Mouse (Mus musculus): ENCODE data around the gene Arf4.

The Arf4 gene

GRCm38 (mm10) chr14:26637851-26638707 is at the start of gene Arf4:
Gene Arf4, plus strand, starts transcription at chr14:26638074.
- DNase-seq: peak; percentile 97

- DNase-seq: peak; percentile 14
These were observed 46.5 kb upstream of the Arf4 start for GRCm38 (mm10) chr14:26591353-26591752.

GRCm38 (mm10) chr14:26593281-26593895 is 44.5 kb upstream of the Arf4 start:
- DNase-seq: no peak

GRCm38 (mm10) chr14:26595167-26595566 is 42.7 kb upstream of the Arf4 start:
- DNase-seq: no peak

- DNase-seq: no peak
These were observed 42.0 kb upstream of the Arf4 start for GRCm38 (mm10) chr14:26595695-26596365.

GRCm38 (mm10) chr14:26605354-26605753 is 32.5 kb upstream of the Arf4 start:
- DNase-seq: no peak

GRCm38 (mm10) chr14:26609674-26610073 is 28.2 kb upstream of the Arf4 start:
- DNase-seq: no peak

GRCm38 (mm10) chr14:26610689-26611088 is 27.2 kb upstream of the Arf4 start:
- DNase-seq: no peak

GRCm38 (mm10) chr14:26625301-26625700 is 12.6 kb upstream of the Arf4 start:
- DNase-seq: no peak

- DNase-seq: no peak
These were observed 11.2 kb upstream of the Arf4 start for GRCm38 (mm10) chr14:26626605-26627140.

- DNase-seq: peak; percentile 6
These were observed 636 bp upstream of the Arf4 start for GRCm38 (mm10) chr14:26637025-26637850.

GRCm38 (mm10) chr14:26638708-26639084 is 822 bp downstream of the Arf4 start:
- DNase-seq: peak; percentile 57

- DNase-seq: peak; percentile 19
These were observed 1.4 kb downstream of the Arf4 start for GRCm38 (mm10) chr14:26639251-26639650.

- DNase-seq: peak; percentile 13
These were observed 2.1 kb downstream of the Arf4 start for GRCm38 (mm10) chr14:26639961-26640360.

GRCm38 (mm10) chr14:26643006-26643624 is 5.2 kb downstream of the Arf4 start:
- no peak for DNase-seq

- no peak for DNase-seq
These were observed 8.2 kb downstream of the Arf4 start for GRCm38 (mm10) chr14:26645989-26646650.

GRCm38 (mm10) chr14:26647811-26648210 is 9.9 kb downstream of the Arf4 start:
- no peak for DNase-seq

- peak; percentile 26 for DNase-seq
These were observed 14.0 kb downstream of the Arf4 start for GRCm38 (mm10) chr14:26651901-26652300.

GRCm38 (mm10) chr14:26658178-26658577 is 20.3 kb downstream of the Arf4 start:
- DNase-seq: no peak

GRCm38 (mm10) chr14:26660233-26660632 is 22.4 kb downstream of the Arf4 start:
- DNase-seq: no peak

- no peak for DNase-seq
These were observed 24.1 kb downstream of the Arf4 start for GRCm38 (mm10) chr14:26662016-26662415.
